Mouse (Mus musculus): Measurements from ENCODE around the gene Thap2.

DNA sequence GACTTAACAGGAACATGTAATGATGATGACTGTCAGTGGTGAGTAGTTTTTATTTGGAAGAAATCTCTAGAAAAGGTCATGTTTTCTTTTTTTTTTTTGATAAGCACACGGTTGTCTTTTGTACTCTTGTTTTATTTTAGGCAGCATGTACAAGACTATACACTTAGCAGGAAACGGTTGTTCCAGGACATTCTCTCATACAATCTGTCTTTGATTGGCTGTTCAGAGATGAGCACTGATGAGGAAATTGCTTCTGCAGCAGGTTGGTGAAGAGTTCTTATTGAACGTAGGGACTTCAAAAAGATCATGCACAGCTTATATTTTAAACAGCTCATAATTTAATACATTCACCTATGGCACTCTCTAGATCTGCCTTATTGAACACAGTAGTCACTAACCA, 29.8 kb upstream of the Thap2 start:
- TF ChIP-seq CTCF (conservative IDR thresholded peaks at IDR 0.05; ENCODE audit: insufficient read depth, insufficient read length, low read depth, low read length) (no peak), POLR2A (IDR thresholded peaks at IDR 0.05; ENCODE audit: low read depth, low read length) (no peak)
